Mouse (Mus musculus) stomach, embryonic 16.5 days (tissue): ENCODE data around the gene Evi5l. TPM values are rescaled to one million over a fixed set of nuclear protein-coding genes. Genes with fewer than 3 reads are reported as not detected.

Experiments used
- ATAC-seq: fragments of 200-750 bp; cut with Nextera tagmentation; 2 replicates; pipeline ENCODE4 v1.8.0; 2017; ENCODE audit warnings: moderate number of reproducible peaks, moderate TSS enrichment; ENCODE audit not compliant: insufficient read depth, low FRiP score
- H3K27ac ChIP-seq: fragments of 300-500 bp; sonication (generic); 2 replicates; pipeline ENCODE4 v1.5.1; 2014; ENCODE audit warnings: low read length
- H3K27me3 ChIP-seq: fragments of 300-500 bp; sonication (generic); 2 replicates; pipeline ENCODE4 v1.6.1; 2014; ENCODE audit warnings: low read length, control low read depth, mixed read lengths; ENCODE audit not compliant: control insufficient read depth, insufficient read depth
- H3K36me3 ChIP-seq: fragments of 300-500 bp; sonication (generic); 2 replicates; pipeline ENCODE4 v1.6.1; 2014; ENCODE audit warnings: low read length; ENCODE audit not compliant: control insufficient read depth, insufficient read depth
- H3K4me1 ChIP-seq: fragments of 300-500 bp; sonication (generic); 2 replicates; pipeline ENCODE4 v1.6.1; 2014; ENCODE audit warnings: low read length, control low read depth, mixed read lengths; ENCODE audit not compliant: control insufficient read depth, insufficient read depth
- H3K4me2 ChIP-seq: fragments of 300-500 bp; sonication (generic); 2 replicates; pipeline ENCODE4 v1.6.1; 2014; ENCODE audit warnings: low read depth, low read length, mixed read lengths
- H3K4me3 ChIP-seq: fragments of 300-500 bp; sonication (generic); replicated peaks from 2 replicates; pipeline ENCODE4 v1.5.1; 2014; ENCODE audit warnings: mild to moderate bottlenecking, low read length
- H3K9ac ChIP-seq: fragments of 300-500 bp; sonication (generic); 2 replicates; pipeline ENCODE4 v1.6.1; 2014; ENCODE audit warnings: low read length
- H3K9me3 ChIP-seq: fragments of 300-500 bp; sonication (generic); replicated peaks from 2 replicates; pipeline ENCODE4 v1.6.1; 2016; ENCODE audit warnings: low read length, control low read depth; ENCODE audit not compliant: control insufficient read depth
- WGBS: fragments of 180-500 bp; shearing (Covaris S2); extraction: QIAGEN DNeasy Blood & Tissue Kit; methylation state at CpG from one replicate; pipeline ENCODE4 v1.1.7; 2014; 5-methylcytosine and 5-hydroxymethylcytosine counted together
- polyA plus RNA-seq: library from polyadenylated mRNA; unstranded; fragments of >200 nt; fragmentation: Nextera tagmentation; extraction: Ambion mirVana; gene quantifications from 2 replicates; pipeline ENCODE4 v1.2.1, GENCODE M21; 2015

Evi5l gene
- polyA plus RNA-seq, 1 experiment from 2014 or later, result 22.2 TPM

DNA sequence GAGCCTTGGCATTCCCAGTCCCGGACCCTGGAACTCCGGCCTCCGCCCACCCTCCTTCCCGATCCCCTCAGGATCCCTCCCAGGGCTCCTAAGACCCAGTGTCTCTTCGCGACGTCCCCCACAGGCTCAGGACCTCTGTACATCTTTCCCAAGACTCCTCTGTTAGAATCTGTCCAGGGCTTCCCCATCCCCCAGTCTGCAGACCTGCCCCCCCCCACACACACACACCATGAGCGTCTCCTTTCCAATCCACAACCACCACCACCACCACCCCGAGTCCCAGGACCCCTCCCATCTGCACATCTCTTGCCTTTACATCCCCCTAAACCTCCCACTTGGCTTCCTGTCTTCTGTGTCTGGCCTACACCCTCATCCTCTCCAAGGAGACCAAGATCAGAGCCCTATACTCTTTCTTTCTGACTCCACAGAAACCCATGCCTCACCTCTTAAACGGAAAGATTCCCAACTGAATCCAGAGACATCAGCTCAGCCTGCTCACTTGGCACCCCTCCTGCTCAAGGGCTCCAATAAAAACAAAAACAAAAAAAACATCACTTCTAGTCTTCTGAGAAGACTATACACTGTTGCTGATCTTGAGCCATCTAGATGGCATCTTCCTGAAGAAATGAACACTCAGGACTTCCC lies 636 bp downstream of the Evi5l start:
- no peaks in the 10 kb centered on the region for H3K9me3 ChIP-seq
- WGBS, result 10% methylated on average over 9 of the region's 10 CpGs
- H3K4me3 ChIP-seq, result peak overlapping the region; percentile 93
- ATAC-seq, result no peak
- H3K36me3 ChIP-seq, result no peaks in the 10 kb centered on the region
- H3K4me2 ChIP-seq, result peak overlapping the region; percentile 81
- peaks cover 6% of the 10 kb centered on the region for H3K4me1 ChIP-seq
- peak overlapping the region; percentile 80 for H3K9ac ChIP-seq
- no peaks in the 10 kb centered on the region for H3K27me3 ChIP-seq
- no peak overlapping the region for H3K27ac ChIP-seq

DNA sequence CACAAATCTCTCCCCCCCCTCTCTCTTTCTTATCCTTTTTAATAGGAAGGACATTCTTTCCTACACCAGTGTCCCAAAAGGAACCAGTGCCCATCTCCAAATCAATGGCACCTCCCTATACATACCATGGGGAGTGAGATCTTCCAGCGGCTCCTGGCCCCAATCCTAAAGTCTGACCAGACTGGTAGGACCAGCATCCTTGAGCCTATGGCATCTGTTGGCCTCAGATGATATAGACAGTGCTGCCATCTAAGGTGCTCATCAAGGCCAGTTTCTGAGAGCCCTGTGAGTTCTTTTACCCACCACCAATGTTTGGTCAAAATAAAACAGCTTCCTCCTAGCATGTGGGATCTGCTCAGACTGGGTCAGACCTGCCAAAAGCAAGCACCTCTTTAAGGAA lies 1.6 kb downstream of the Evi5l start:
- WGBS, result 82% methylated on average over 1 of the region's 1 CpGs

DNA sequence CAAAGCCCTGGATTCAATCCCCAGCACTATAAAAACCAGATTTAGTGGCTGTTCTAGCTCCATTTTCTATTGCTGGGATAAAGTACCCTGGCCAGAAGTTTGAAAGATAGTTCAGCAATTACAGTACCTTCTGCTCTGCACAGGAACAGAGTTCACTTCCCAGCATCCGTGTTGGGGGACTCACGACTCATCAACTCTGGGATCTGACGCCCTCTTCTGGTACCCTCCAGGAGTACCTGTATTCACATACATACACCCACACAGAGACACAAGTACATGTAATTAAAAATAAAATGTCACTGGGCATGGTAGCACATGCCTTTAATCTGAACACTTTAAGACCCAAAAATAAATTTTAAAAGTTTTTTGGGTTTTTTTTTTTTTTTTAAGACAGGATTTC lies 6.1 kb downstream of the Evi5l start:
- H3K4me1 ChIP-seq, result no peaks in the 10 kb centered on the region; the same call in 1 of the 2 replicates
- no peak overlapping the region for H3K4me2 ChIP-seq
- H3K9ac ChIP-seq, result no peak overlapping the region
- no peak overlapping the region for H3K4me3 ChIP-seq
- no peak for ATAC-seq
- no peaks in the 10 kb centered on the region for H3K27me3 ChIP-seq
- no peak overlapping the region for H3K27ac ChIP-seq
- whole genome bisulfite sequencing, result 68% methylated on average over 3 of the region's 3 CpGs
- H3K9me3 ChIP-seq, result no peaks in the 10 kb centered on the region
- no peaks in the 10 kb centered on the region for H3K36me3 ChIP-seq

More for the DNA sequence above, 1.6 kb downstream of the Evi5l start:
- H3K27me3 ChIP-seq, result no peaks in the 10 kb centered on the region
- H3K4me2 ChIP-seq, result no peak overlapping the region
- ATAC-seq, result no peak
- peaks cover 6% of the 10 kb centered on the region for H3K4me1 ChIP-seq
- H3K36me3 ChIP-seq, result no peaks in the 10 kb centered on the region
- H3K9me3 ChIP-seq, result no peaks in the 10 kb centered on the region
- H3K9ac ChIP-seq, result no peak overlapping the region
- no peak overlapping the region for H3K4me3 ChIP-seq
- H3K27ac ChIP-seq, result no peak overlapping the region

DNA sequence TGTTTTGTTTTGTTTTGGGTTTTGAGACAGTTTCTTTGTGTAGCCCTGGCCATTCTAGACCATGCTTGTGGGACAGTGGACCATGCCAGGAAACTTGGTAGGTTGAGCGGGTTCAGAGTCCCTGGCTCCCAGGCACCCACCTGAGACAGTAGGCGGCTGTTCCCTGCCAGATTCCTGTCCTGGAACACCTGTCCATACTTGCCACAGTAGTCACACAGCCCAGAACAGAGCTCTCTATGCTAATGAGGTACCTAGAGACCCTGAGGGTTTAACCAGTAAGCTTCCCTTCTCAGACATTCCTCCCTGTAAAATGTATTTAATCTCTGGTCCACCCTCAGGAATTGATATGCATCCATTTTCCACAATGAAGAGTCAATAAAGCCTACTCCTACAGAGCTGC lies 7.7 kb downstream of the Evi5l start:
- WGBS, result 68% methylated on average over 2 of the region's 2 CpGs
- no peaks in the 10 kb centered on the region for H3K27me3 ChIP-seq
- no peak for ATAC-seq
- H3K4me1 ChIP-seq, result no peaks in the 10 kb centered on the region; the same call in 1 of the 2 replicates
- H3K27ac ChIP-seq, result no peak overlapping the region
- no peaks in the 10 kb centered on the region for H3K9me3 ChIP-seq
- H3K36me3 ChIP-seq, result no peaks in the 10 kb centered on the region
- no peak overlapping the region for H3K9ac ChIP-seq
- no peak overlapping the region for H3K4me2 ChIP-seq
- H3K4me3 ChIP-seq, result no peak overlapping the region

DNA sequence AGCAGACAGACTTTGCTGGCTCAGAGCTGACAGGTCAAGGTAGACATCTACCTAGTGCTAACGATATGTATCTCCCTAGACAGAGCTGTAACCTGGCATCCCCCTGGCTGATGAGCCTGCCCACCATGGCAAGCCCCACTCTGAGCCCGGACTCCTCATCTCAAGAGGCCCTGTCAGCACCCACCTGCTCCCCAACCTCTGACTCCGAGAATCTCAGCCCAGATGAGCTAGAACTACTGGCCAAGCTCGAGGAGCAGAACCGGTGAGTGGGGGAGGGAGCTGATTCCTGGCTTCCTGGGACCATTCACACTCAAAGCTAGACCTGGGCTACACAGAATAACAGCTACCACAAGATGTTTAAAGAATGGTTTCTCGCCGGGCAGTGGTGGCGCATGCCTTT lies 17.0 kb downstream of the Evi5l start:
- whole genome bisulfite sequencing, result 80% methylated on average over 8 of the region's 8 CpGs
- peaks cover 18% of the 10 kb centered on the region; the same call in 1 of the 2 replicates for H3K36me3 ChIP-seq
- ATAC-seq, result no peak
- no peak overlapping the region for H3K4me3 ChIP-seq
- H3K27me3 ChIP-seq, result no peaks in the 10 kb centered on the region
- H3K4me1 ChIP-seq, result no peaks in the 10 kb centered on the region
- H3K9me3 ChIP-seq, result no peaks in the 10 kb centered on the region
- H3K9ac ChIP-seq, result no peak overlapping the region
- H3K4me2 ChIP-seq, result no peak overlapping the region
- H3K27ac ChIP-seq, result no peak overlapping the region

DNA sequence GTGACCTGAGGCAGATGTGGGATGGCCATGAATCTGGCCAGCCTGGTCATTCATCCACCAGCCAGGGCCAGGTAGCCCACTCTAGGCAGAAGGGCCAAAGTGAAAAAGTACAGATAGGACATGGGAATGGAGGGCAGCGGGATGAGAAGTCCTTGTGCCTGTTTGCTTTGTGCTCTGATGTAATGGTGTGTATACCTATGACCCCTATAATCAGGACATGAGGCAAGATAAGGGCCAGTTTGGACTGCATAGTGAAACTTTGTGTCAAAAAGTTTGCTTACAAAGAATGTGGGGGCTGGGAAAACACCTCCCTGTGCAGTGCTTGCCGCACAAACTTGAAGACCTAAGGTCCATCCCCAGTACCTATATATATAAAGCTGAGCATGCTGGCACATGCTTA lies 19.8 kb downstream of the Evi5l start:
- peaks cover 18% of the 10 kb centered on the region; the same call in 1 of the 2 replicates for H3K36me3 ChIP-seq
- H3K4me2 ChIP-seq, result no peak overlapping the region
- no peak overlapping the region for H3K27ac ChIP-seq
- no peak overlapping the region for H3K4me3 ChIP-seq
- no peaks in the 10 kb centered on the region for H3K9me3 ChIP-seq
- H3K4me1 ChIP-seq, result no peaks in the 10 kb centered on the region
- ATAC-seq, result no peak
- no peak overlapping the region for H3K9ac ChIP-seq
- no peaks in the 10 kb centered on the region for H3K27me3 ChIP-seq
- WGBS, result 82% methylated on average over 2 of the region's 2 CpGs

DNA sequence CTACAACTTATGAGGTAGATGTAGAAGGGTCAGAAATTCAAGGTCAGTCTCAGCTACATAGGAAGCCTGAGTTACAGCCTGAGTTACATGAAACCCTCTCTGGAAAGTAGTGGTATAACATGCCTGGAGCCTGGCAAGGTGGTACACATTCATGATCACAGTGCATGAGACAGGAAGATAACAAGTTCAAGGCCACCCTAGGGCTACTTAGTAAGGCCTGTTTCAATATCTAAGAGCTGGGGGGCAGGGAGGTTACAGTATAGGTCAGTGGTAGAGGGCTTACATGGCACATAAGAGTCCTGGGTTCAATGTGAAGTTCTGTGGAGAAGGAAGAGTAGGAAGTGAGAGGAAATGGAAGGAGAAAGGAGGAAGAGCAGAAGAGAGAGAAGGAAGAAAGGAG lies 22.2 kb downstream of the Evi5l start:
- H3K27ac ChIP-seq, result no peak overlapping the region
- H3K4me1 ChIP-seq, result no peaks in the 10 kb centered on the region
- H3K9me3 ChIP-seq, result no peaks in the 10 kb centered on the region
- no peak overlapping the region for H3K9ac ChIP-seq
- no peak for ATAC-seq
- H3K4me3 ChIP-seq, result no peak overlapping the region
- H3K4me2 ChIP-seq, result no peak overlapping the region
- H3K36me3 ChIP-seq, result peaks cover 18% of the 10 kb centered on the region; the same call in 1 of the 2 replicates
- no peaks in the 10 kb centered on the region for H3K27me3 ChIP-seq

DNA sequence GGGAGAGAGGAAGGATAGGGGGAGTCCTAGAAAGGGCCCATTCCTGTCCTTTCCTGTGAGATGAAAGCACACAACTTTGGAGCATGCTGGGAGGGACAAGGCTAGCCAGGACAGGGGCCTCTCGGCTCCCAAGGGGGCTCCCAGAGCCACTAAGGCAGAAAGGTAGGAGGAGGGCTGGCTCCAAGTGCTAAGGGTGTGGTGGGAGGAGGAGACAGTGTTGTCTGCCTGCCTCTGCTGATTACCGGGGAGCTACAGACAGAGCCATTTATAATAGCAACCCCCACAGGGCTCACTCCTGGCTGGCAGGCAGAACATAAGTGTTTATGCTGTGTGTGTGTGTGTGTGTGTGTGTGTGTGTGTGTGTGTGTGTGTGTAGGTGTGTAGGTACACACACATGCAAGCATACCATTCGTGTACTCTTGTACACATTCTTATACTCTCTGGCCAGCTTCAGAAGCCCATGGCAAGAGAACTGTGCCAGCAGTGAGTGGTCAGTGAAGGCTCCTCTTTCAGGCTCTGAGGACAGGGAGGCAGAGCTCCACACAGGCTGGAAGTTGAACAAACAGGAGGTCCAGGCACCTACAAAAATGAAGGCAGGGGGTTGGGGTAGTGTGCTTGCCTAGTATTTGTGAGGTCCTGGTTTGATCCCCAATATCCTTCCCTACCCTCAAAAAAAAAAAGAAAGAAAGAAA lies 22.8 kb downstream of the Evi5l start:
- WGBS, result 25% methylated on average over 3 of the region's 3 CpGs
- H3K9ac ChIP-seq, result no peak overlapping the region
- no peak overlapping the region for H3K27ac ChIP-seq
- no peak overlapping the region for H3K4me3 ChIP-seq
- H3K4me2 ChIP-seq, result no peak overlapping the region
- H3K4me1 ChIP-seq, result no peaks in the 10 kb centered on the region
- H3K36me3 ChIP-seq, result peaks cover 18% of the 10 kb centered on the region; the same call in 1 of the 2 replicates
- no peaks in the 10 kb centered on the region for H3K9me3 ChIP-seq
- no peaks in the 10 kb centered on the region for H3K27me3 ChIP-seq
- ATAC-seq, result no peak

DNA sequence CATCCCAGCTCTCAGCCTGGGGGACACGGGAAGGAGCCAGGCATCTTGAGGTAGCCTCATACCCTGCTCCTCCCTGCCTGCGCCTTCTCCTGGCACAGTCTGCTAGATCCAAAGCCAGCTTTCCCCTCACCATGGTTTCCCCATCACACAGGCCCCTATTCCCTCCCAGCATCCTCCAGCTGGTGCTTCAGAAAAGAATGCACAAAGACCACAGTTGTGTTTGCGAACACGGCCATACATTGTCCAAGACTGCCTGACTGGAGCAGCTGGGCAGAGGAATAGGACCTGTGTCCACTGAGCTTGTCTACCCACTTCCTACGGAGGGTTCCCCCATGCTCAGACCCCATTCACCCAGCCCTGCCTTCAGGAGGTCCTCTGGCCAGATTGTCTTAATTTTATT lies 25.9 kb downstream of the Evi5l start:
- H3K9ac ChIP-seq, result no peak overlapping the region
- whole genome bisulfite sequencing, result 57% methylated on average over 5 of the region's 5 CpGs
- H3K36me3 ChIP-seq, result peaks cover 4% of the 10 kb centered on the region; the same call in 1 of the 2 replicates
- no peaks in the 10 kb centered on the region for H3K4me1 ChIP-seq
- H3K27me3 ChIP-seq, result no peaks in the 10 kb centered on the region
- no peak overlapping the region for H3K4me3 ChIP-seq
- no peaks in the 10 kb centered on the region for H3K9me3 ChIP-seq
- no peak overlapping the region for H3K4me2 ChIP-seq
- no peak overlapping the region for H3K27ac ChIP-seq
- ATAC-seq, result peak; percentile 23; the same call in 1 of the 2 replicates
